Mouse (Mus musculus) heart, embryonic 15.5 days (tissue): ENCODE measurements around the gene Dmxl2. TPM values are rescaled to one million over a fixed set of nuclear protein-coding genes. Genes with fewer than 3 reads are reported as not detected.

Source experiments
- ATAC-seq: fragments of 200-750 bp; cut with Nextera tagmentation; replicated peaks from 2 replicates; pipeline ENCODE4 v1.8.0; 2017; ENCODE audit warnings: low read depth, moderate TSS enrichment; ENCODE audit not compliant: insufficient number of reproducible peaks, insufficient read depth, low FRiP score
- H3K27ac ChIP-seq: fragments of 300-500 bp; sonication (generic); 2 replicates; pipeline ENCODE4 v1.5.1; 2015; ENCODE audit warnings: mild to moderate bottlenecking, inconsistent platforms
- H3K27me3 ChIP-seq: fragments of 300-500 bp; sonication (generic); 2 replicates; pipeline ENCODE4 v1.6.1; 2015; ENCODE audit warnings: inconsistent platforms
- H3K36me3 ChIP-seq: fragments of 300-500 bp; sonication (generic); 2 replicates; pipeline ENCODE4 v1.6.1; 2015; ENCODE audit warnings: mild to moderate bottlenecking, inconsistent platforms
- H3K4me1 ChIP-seq: fragments of 300-500 bp; sonication (generic); replicated peaks from 2 replicates; pipeline ENCODE4 v1.6.1; 2015; ENCODE audit warnings: inconsistent platforms
- H3K4me2 ChIP-seq: fragments of 300-500 bp; sonication (generic); 2 replicates; pipeline ENCODE4 v1.6.1; 2015; ENCODE audit warnings: inconsistent platforms, mild to moderate bottlenecking, moderate library complexity
- H3K4me3 ChIP-seq: fragments of 300-500 bp; sonication (generic); 2 replicates; pipeline ENCODE4 v1.5.1; 2015; ENCODE audit warnings: mild to moderate bottlenecking, inconsistent platforms
- H3K9ac ChIP-seq: fragments of 300-500 bp; sonication (generic); 2 replicates; pipeline ENCODE4 v1.6.1; 2015; ENCODE audit warnings: mild to moderate bottlenecking, inconsistent platforms
- H3K9me3 ChIP-seq: fragments of 300-500 bp; sonication (generic); replicated peaks from 2 replicates; pipeline ENCODE4 v1.6.1; 2016; ENCODE audit warnings: inconsistent platforms
- WGBS: fragments of 180-500 bp; shearing (Covaris S2); methylation state at CpG from one replicate; pipeline ENCODE4 v1.1.7; 2015; ENCODE audit warnings: mixed read lengths; 5-methylcytosine and 5-hydroxymethylcytosine counted together
- polyA plus RNA-seq: library from polyadenylated mRNA; unstranded; fragments of >200 nt; fragmentation: Nextera tagmentation; extraction: Ambion mirVana; gene quantifications from 2 replicates; pipeline ENCODE4 v1.2.1, GENCODE M21; 2015

Dmxl2 gene
- polyA plus RNA-seq, 1 experiment from 2014 or later = 7.2 TPM

DNA sequence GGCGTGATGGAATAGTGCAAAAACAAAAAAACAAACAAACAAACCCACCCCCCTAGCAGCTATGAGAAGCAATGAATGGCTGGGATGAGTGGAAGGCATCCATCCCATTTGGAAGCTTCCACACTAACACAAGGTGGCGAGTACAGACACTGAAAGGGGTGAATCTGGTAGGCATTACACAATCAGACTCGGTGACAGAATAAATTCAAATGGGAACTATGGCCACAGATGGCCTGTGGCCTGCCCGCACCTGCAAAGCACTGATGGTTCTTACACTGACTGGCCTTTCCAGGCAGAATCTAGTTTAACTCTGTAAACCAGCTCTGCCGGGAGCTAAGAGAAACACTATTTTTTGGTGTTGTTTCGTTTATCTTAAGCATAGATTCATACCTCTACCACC is 2.1 kb downstream of the Dmxl2 start:
- Histone ChIP-seq H3K9me3 (no peaks in the 10 kb centered on the region), H3K4me2 (no peak overlapping the region), H3K4me1 (peaks cover 6% of the 10 kb centered on the region), H3K27ac (no peak overlapping the region), H3K36me3 (no peaks in the 10 kb centered on the region), H3K4me3 (no peak overlapping the region), H3K27me3 (peaks cover 6% of the 10 kb centered on the region; the same call in 1 of the 2 replicates), H3K9ac (no peak overlapping the region)
- WGBS = 86% methylated on average over 6 of the region's 6 CpGs
- no peak for ATAC-seq

DNA sequence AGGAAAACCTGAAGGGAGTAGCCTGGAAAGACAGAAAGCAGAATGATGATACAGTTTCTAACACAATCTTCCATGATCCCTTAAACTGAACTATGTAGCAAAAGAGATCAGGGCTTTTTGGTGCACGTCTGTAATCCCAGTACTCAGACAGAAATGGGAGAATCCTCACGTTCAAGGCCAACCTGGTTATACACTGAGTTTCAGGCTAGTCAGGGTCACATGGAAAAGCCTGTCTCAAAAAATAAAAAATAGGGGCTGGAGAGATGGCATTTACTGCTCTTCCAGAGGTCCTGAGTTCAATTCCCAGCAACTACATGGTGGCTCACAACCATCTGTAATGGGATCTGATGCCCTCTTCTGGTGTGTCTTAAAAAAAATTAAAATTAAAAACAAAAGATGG is 11.0 kb downstream of the Dmxl2 start:
- H3K4me1 ChIP-seq = no peaks in the 10 kb centered on the region
- H3K36me3 ChIP-seq = no peaks in the 10 kb centered on the region
- H3K9ac ChIP-seq = no peak overlapping the region
- no peak for ATAC-seq
- 78% methylated on average over 2 of the region's 2 CpGs for WGBS
- no peaks in the 10 kb centered on the region for H3K9me3 ChIP-seq
- H3K4me2 ChIP-seq = no peak overlapping the region
- no peak overlapping the region for H3K27ac ChIP-seq
- H3K4me3 ChIP-seq = no peak overlapping the region
- H3K27me3 ChIP-seq = no peaks in the 10 kb centered on the region

DNA sequence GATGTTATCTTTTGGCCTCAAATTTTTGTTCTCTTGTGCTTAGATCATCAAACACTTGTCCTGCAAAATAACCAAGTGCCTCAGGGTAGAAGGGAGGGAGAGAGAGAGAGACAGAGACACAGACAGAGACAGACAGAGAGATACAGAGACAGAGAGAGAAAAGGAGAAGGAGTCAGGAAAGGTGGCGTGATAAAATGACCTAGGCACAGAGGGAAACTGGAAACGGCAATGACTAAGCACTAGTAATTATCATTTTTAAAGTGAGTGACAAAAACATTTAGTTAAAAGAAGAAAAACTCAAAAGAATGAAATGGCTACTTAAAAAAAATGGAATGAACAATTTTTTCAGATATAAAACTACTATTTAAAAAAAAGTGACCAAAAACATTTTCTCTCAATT is 11.8 kb downstream of the Dmxl2 start:
- Histone ChIP-seq H3K36me3 (no peaks in the 10 kb centered on the region), H3K27me3 (no peaks in the 10 kb centered on the region), H3K9ac (no peak overlapping the region), H3K4me2 (no peak overlapping the region), H3K4me1 (no peaks in the 10 kb centered on the region), H3K9me3 (no peaks in the 10 kb centered on the region), H3K27ac (no peak overlapping the region), H3K4me3 (no peak overlapping the region)
- WGBS = 72% methylated on average over 2 of the region's 2 CpGs
- ATAC-seq = no peak

DNA sequence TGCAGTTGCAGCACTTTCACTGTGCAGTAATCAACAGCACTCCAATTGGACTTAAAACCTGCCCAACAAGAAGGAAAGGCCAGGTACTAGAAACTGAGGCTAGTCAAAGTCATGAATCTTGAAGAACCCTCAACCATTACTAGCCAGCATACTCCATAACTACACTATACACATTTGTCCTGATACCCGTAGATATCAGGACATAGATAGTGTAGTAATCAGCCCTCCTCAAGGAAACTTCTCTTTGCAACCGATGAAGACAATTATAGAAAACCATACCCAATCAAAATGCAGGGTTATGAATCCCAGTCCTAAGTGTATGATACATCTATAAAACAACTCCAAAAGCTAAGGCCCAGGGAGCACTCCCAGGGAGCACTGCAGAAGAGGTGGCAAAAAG is 16.5 kb downstream of the Dmxl2 start:
- no peaks in the 10 kb centered on the region for H3K36me3 ChIP-seq
- H3K4me3 ChIP-seq = no peak overlapping the region
- no peak overlapping the region for H3K27ac ChIP-seq
- no peak for ATAC-seq
- no peak overlapping the region for H3K9ac ChIP-seq
- 78% methylated on average over 2 of the region's 2 CpGs for WGBS
- H3K27me3 ChIP-seq = no peaks in the 10 kb centered on the region
- H3K4me2 ChIP-seq = no peak overlapping the region
- no peaks in the 10 kb centered on the region for H3K4me1 ChIP-seq
- H3K9me3 ChIP-seq = no peaks in the 10 kb centered on the region

DNA sequence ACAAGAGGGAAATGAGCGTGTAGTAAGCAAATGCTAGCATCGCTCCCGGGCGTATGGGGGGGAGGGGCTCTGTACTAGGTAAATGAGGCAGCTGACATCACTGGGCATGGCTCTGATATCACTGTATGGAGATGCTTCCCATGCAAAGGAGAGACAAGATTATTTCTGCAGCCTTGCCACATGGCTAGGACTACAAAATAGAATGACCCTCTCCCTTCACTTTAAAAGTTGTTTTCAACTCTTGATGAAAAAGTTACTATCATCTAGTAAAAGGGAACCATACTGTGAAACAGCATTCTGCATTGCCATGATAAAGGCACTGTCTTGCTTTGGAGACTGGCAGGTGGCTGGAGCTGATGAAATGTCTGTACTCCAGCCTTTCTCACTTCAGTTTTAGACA is 18.2 kb downstream of the Dmxl2 start:
- H3K9me3 ChIP-seq = no peaks in the 10 kb centered on the region
- no peak overlapping the region for H3K27ac ChIP-seq
- H3K27me3 ChIP-seq = no peaks in the 10 kb centered on the region
- H3K36me3 ChIP-seq = no peaks in the 10 kb centered on the region
- H3K4me2 ChIP-seq = no peak overlapping the region
- H3K9ac ChIP-seq = no peak overlapping the region
- WGBS = 67% methylated on average over 4 of the region's 4 CpGs
- peaks cover 2% of the 10 kb centered on the region; the same call in 1 of the 2 replicates for H3K4me1 ChIP-seq
- no peak overlapping the region for H3K4me3 ChIP-seq
- no peak for ATAC-seq

DNA sequence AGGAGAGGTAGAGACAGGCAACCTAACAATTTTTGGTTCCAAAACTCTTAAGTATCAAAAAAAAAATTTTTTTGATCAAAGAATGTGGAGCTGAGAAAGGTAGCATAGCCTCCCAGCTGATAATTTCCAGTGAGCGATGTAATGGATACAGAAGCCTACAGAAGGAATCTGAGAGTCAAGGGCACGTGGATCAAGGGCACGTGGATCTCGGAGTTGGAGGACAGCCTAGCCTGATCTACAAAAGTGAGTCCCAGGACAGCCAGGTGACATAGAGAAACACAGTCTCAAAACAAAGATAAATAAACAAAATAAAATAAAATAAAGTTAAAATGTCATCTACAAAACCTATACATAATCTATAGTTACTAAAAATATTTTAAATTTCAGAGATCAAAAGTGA is 18.7 kb downstream of the Dmxl2 start:
- Histone ChIP-seq H3K4me3 (no peak overlapping the region), H3K27me3 (no peaks in the 10 kb centered on the region), H3K9me3 (no peaks in the 10 kb centered on the region), H3K4me1 (peaks cover 3% of the 10 kb centered on the region; the same call in 1 of the 2 replicates), H3K27ac (no peak overlapping the region), H3K4me2 (no peak overlapping the region), H3K9ac (no peak overlapping the region), H3K36me3 (no peaks in the 10 kb centered on the region)
- 65% methylated on average over 4 of the region's 4 CpGs for WGBS
- ATAC-seq = no peak

DNA sequence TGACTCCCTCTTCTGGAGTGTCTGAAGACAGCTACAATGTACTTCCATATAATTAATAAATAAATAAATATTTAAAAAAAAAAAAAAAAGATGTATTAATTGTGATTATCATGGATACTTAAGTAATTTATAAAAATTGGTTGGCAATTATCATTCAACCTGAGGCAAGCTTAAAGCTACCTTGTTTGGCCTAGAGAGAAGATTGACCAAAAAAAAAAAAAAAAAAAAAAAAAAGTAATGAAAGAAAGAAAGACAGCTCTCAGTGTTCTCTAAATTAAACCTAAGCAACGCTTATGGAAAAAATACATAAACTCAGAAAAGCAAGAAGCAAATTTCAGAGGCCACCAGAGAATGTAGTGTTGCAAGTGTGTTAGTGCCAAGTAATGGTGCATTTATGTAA is 22.4 kb downstream of the Dmxl2 start:
- no peak for ATAC-seq
- Histone ChIP-seq H3K9ac (no peak overlapping the region), H3K4me1 (peaks cover 3% of the 10 kb centered on the region; the same call in 1 of the 2 replicates), H3K27me3 (no peaks in the 10 kb centered on the region), H3K4me3 (no peak overlapping the region), H3K4me2 (no peak overlapping the region), H3K9me3 (no peaks in the 10 kb centered on the region), H3K27ac (no peak overlapping the region), H3K36me3 (no peaks in the 10 kb centered on the region)
- WGBS = 91% methylated on average over 1 of the region's 1 CpGs

DNA sequence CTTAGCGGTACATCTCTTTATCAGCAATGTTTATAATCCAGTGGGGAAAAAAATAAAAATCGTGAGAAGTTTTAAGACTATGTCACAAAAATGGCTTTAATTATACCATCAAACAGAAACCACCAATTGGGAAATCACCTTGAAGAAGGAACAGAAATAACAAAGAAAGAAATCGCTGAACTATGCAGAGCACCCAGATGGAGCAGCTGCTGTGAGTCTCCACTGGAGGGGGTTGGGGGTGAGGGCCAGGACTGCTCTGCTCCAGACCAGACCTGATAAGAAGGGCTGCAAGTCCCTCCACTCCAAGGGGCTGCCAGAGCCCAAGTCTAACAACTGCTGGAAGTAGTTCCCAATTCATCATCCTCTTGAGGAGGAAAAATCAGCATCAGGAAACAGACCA is 23.3 kb downstream of the Dmxl2 start:
- no peaks in the 10 kb centered on the region for H3K36me3 ChIP-seq
- no peak for ATAC-seq
- H3K27me3 ChIP-seq = no peaks in the 10 kb centered on the region
- H3K4me3 ChIP-seq = no peak overlapping the region
- H3K4me2 ChIP-seq = no peak overlapping the region
- H3K27ac ChIP-seq = no peak overlapping the region
- H3K4me1 ChIP-seq = peaks cover 3% of the 10 kb centered on the region; the same call in 1 of the 2 replicates
- 52% methylated on average over 3 of the region's 3 CpGs for WGBS
- H3K9me3 ChIP-seq = no peaks in the 10 kb centered on the region
- no peak overlapping the region for H3K9ac ChIP-seq

DNA sequence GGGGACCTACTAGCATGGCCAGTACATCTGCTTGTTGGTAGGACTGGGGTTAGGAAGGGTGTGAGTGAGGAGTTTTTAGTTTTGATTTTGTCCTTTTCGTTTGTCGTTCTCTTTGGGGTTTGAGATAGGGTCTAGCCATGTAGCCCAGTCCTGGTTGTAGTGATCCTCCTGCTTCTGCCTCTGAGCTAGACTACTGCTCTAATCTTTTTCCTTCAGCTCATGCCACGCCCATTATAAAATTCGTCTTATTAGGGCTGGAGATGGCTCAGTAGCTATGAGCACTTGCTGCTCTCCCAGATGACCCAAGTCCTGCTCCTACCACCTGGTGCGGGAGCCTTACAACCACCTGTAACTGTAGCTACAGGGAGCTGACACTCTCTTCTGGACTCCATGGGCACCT is 26.9 kb downstream of the Dmxl2 start:
- H3K9ac ChIP-seq = no peak overlapping the region
- no peaks in the 10 kb centered on the region for H3K9me3 ChIP-seq
- no peak overlapping the region for H3K4me2 ChIP-seq
- H3K36me3 ChIP-seq = no peaks in the 10 kb centered on the region
- no peak overlapping the region for H3K4me3 ChIP-seq
- no peak overlapping the region for H3K27ac ChIP-seq
- H3K4me1 ChIP-seq = peaks cover 8% of the 10 kb centered on the region; the same call in 1 of the 2 replicates
- H3K27me3 ChIP-seq = no peaks in the 10 kb centered on the region
- ATAC-seq = no peak
- WGBS = 86% methylated on average over 5 of the region's 5 CpGs

DNA sequence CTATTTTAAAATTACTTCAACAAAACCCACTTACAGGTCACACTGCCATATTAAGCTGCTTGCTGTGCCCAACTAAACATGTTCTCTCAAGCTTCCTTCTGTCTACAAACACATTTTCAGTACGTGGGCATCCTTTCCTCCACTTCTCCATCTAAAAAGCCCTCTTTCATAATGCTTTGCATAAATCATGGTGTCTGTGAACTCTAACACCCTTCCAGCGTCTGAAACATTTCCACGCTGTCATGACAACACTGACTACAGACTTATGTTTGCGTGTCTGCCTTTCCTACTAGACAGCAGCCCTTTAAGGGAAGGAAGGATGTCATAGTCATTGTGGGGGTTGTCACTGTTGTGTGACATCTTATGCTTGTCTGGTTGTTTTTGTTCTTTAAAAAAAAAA is 27.4 kb downstream of the Dmxl2 start:
- Histone ChIP-seq H3K4me3 (no peak overlapping the region), H3K27ac (no peak overlapping the region), H3K36me3 (no peaks in the 10 kb centered on the region), H3K4me1 (peaks cover 8% of the 10 kb centered on the region; the same call in 1 of the 2 replicates), H3K9me3 (no peaks in the 10 kb centered on the region), H3K9ac (no peak overlapping the region), H3K27me3 (no peaks in the 10 kb centered on the region), H3K4me2 (no peak overlapping the region)
- WGBS = 62% methylated on average over 4 of the region's 4 CpGs
- ATAC-seq = no peak

DNA sequence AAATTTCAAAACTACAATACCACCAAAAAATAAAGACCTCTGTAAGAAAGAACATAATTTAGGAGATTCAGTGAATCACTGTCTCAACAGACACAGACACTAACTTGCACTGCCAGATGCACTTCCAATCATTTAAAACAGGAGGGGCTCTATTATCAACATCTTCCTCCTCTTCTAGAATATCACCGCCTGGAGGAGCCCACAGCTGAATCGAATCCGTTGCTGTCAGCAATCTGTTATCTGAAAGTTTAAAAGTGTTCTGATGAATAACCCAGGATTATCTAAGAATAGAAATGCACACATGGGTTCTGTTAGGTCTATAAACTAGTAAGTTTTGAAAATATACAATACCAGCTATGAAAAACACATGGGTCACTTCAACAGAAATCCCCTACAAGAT is 28.6 kb downstream of the Dmxl2 start:
- Histone ChIP-seq H3K4me1 (peaks cover 5% of the 10 kb centered on the region; the same call in 1 of the 2 replicates), H3K9ac (no peak overlapping the region), H3K36me3 (no peaks in the 10 kb centered on the region), H3K27me3 (no peaks in the 10 kb centered on the region), H3K4me3 (no peak overlapping the region), H3K9me3 (no peaks in the 10 kb centered on the region), H3K4me2 (no peak overlapping the region), H3K27ac (no peak overlapping the region)
- no peak for ATAC-seq
- 13% methylated on average over 3 of the region's 3 CpGs for WGBS

DNA sequence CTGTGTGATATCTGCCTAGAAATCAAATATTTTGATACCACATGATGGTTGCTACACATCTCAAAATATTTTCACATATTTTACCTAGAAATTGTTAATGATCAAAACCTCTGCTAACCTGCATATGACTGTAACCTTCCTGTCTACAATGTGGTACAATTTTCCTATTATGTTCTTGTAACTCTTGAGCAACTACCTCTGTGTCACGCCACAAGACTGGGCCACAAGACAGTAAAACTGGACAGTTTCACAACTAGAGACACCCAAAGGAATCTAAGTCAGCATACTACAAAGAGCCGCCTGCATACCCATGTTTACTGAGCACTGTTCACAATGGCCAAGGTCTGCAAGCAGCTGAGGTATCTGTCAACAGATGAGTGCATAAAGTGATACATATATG is 32.1 kb downstream of the Dmxl2 start:
- H3K27me3 ChIP-seq = no peaks in the 10 kb centered on the region
- no peak overlapping the region for H3K9ac ChIP-seq
- H3K4me2 ChIP-seq = no peak overlapping the region
- H3K4me1 ChIP-seq = peaks cover 5% of the 10 kb centered on the region; the same call in 1 of the 2 replicates
- no peaks in the 10 kb centered on the region for H3K36me3 ChIP-seq
- no peak overlapping the region for H3K4me3 ChIP-seq
- H3K27ac ChIP-seq = no peak overlapping the region
- 87% methylated on average over 2 of the region's 2 CpGs for WGBS
- no peak for ATAC-seq
- no peaks in the 10 kb centered on the region for H3K9me3 ChIP-seq
